Mouse (Mus musculus) CH12.LX (cell line): ENCODE data around the gene Kdr. TPM values are rescaled to one million over a fixed set of nuclear protein-coding genes. Genes with fewer than 3 reads are reported as not detected.

Experiments
- DNase-seq: peaks from one replicate; pipeline ENCODE4 v3.0.0-alpha.2; 2013; ENCODE audit errors: extremely low read depth
- H3K27ac ChIP-seq: 2 replicates; pipeline ENCODE4 v1.5.1; 2012; ENCODE audit warnings: low read depth, mild to moderate bottlenecking, control low read depth, moderate library complexity; ENCODE audit not compliant: insufficient read depth
- H3K27me3 ChIP-seq: replicated peaks from 2 replicates; pipeline ENCODE3; 2012; ENCODE audit warnings: inconsistent platforms
- H3K36me3 ChIP-seq, 2 experiments: replicated peaks in 1 of 2; 2 replicates each; pipeline versions ENCODE3 to v1.6.1; 2012; ENCODE audit warnings: inconsistent platforms in 1 of 2, low read length in 1 of 2, mild to moderate bottlenecking in 1 of 2, mixed read lengths in 1 of 2, moderate library complexity in 1 of 2; ENCODE audit not compliant: control insufficient read depth in 1 of 2, insufficient read depth in 1 of 2
- H3K4me1 ChIP-seq, 2 experiments: 2 replicates each; pipeline ENCODE4 v1.6.1; 2012; ENCODE audit warnings: inconsistent platforms in 1 of 2, moderate library complexity in 1 of 2; ENCODE audit not compliant: insufficient read depth in 2 of 2, control insufficient read depth in 1 of 2
- H3K4me2 ChIP-seq: 2 replicates; pipeline ENCODE4 v1.6.1; 2012; ENCODE audit warnings: low read depth, mild to moderate bottlenecking, control low read depth; ENCODE audit not compliant: poor library complexity, insufficient read depth, severe bottlenecking
- H3K4me3 ChIP-seq, 3 experiments: fragments of 150-350 bp in 1 of 3; sonication (generic) in 1 of 3; replicated peaks in 1 of 3; 2 replicates each; pipeline versions ENCODE3 to v1.5.1; 2011 to 2012; ENCODE audit warnings: low read depth in 2 of 3, low read length in 2 of 3, mild to moderate bottlenecking in 2 of 3, moderate library complexity in 2 of 3, control low read depth in 1 of 3, improper control_type of control experiment in 1 of 3, inconsistent platforms in 1 of 3, mixed read lengths in 1 of 3; ENCODE audit not compliant: poor library complexity in 1 of 3
- H3K79me2 ChIP-seq: replicated peaks from 2 replicates; pipeline ENCODE4 v1.6.1; 2012; ENCODE audit warnings: mild to moderate bottlenecking, moderate library complexity; ENCODE audit not compliant: control insufficient read depth, poor library complexity, insufficient read depth, severe bottlenecking; ENCODE audit errors: extremely low read depth
- H3K9ac ChIP-seq: 2 replicates; pipeline ENCODE4 v1.6.1; 2012; ENCODE audit warnings: low read depth, mild to moderate bottlenecking, control low read depth, moderate library complexity; ENCODE audit not compliant: insufficient read depth
- H3K9me3 ChIP-seq: replicated peaks from 2 replicates; pipeline ENCODE3; 2012; ENCODE audit warnings: low read length, inconsistent platforms, mixed read lengths
- BHLHE40 ChIP-seq: IDR thresholded peaks from 2 replicates; pipeline ENCODE4 v1.6.1; 2011; ENCODE audit warnings: mild to moderate bottlenecking, low read depth, low read length, improper control_type of control experiment
- CHD2 ChIP-seq: IDR thresholded peaks from 2 replicates; pipeline ENCODE4 v1.6.1; 2011; ENCODE audit warnings: low read length, improper control_type of control experiment
- CTCF ChIP-seq, 2 experiments: IDR thresholded peaks in 1 of 2; conservative IDR thresholded peaks in 1 of 2; 2 replicates each; pipeline ENCODE4 v1.5.1; 2011 to 2012; ENCODE audit warnings: low read depth in 2 of 2, low read length in 2 of 2, improper control_type of control experiment in 1 of 2, inconsistent platforms in 1 of 2, mild to moderate bottlenecking in 1 of 2, moderate library complexity in 1 of 2
- E2F4 ChIP-seq: IDR thresholded peaks from 2 replicates; pipeline ENCODE4 v1.6.1; 2011; ENCODE audit warnings: low read depth, low read length, improper control_type of control experiment; ENCODE audit not compliant: insufficient replicate concordance
- ELF1 ChIP-seq: IDR thresholded peaks from 2 replicates; pipeline ENCODE4 v1.6.1; 2014; ENCODE audit warnings: low read depth, mild to moderate bottlenecking, inconsistent platforms, low read length, improper control_type of control experiment
- EP300 ChIP-seq: IDR thresholded peaks from 2 replicates; pipeline ENCODE4 v1.6.1; 2011; ENCODE audit warnings: low read length, improper control_type of control experiment
- ETS1 ChIP-seq: conservative IDR thresholded peaks from 2 replicates; pipeline ENCODE4 v1.6.1; 2012; ENCODE audit warnings: low read depth, mild to moderate bottlenecking, inconsistent platforms, low read length, improper control_type of control experiment, moderate library complexity
- JUN ChIP-seq: IDR thresholded peaks from 2 replicates; pipeline ENCODE4 v1.6.1; 2011; ENCODE audit warnings: low read depth, mild to moderate bottlenecking, low read length, improper control_type of control experiment, moderate library complexity; ENCODE audit not compliant: insufficient read depth
- MAX ChIP-seq: IDR thresholded peaks from 2 replicates; pipeline ENCODE4 v1.6.1; 2011; ENCODE audit warnings: low read length, improper control_type of control experiment
- PAX5 ChIP-seq: IDR thresholded peaks from 2 replicates; pipeline ENCODE4 v1.6.1; 2012; ENCODE audit warnings: low read length, inconsistent platforms, mixed read lengths
- USF1 ChIP-seq: IDR thresholded peaks from 2 replicates; pipeline ENCODE4 v1.6.1; 2014; ENCODE audit warnings: low read depth, mild to moderate bottlenecking, inconsistent platforms, low read length, improper control_type of control experiment
- USF2 ChIP-seq: conservative IDR thresholded peaks from 2 replicates; pipeline ENCODE4 v1.6.1; 2011; ENCODE audit warnings: low read depth, low read length, improper control_type of control experiment
- ZC3H11A ChIP-seq: IDR thresholded peaks from 2 replicates; pipeline ENCODE4 v1.6.1; 2012; ENCODE audit warnings: low read depth, mild to moderate bottlenecking, inconsistent platforms, low read length, improper control_type of control experiment
- dilution Hi-C: fragments of 300-500 bp; cut with MboI; formaldehyde crosslinking; loops from 2 replicates; pipeline ENCODE4 v1.14.3; 2020; ENCODE audit warnings: low sequenced_read_pairs; ENCODE audit not compliant: extremely low pct_unique_long_range_greater_than_20kb, extremely low pct_ligation_motif_present
- in situ Hi-C: fragments of 300-500 bp; cut with MboI; formaldehyde crosslinking; loops from 3 replicates; pipeline ENCODE4 v1.14.3; 2019; ENCODE audit warnings: low sequenced_read_pairs, low pct_ligation_motif_present, low pct_unique_long_range_greater_than_20kb, mixed read lengths
- polyA plus RNA-seq: library from polyadenylated mRNA; unstranded; fragments of >175 nt; gene quantifications from 2 replicates; pipeline ENCODE4 v1.2.1, GENCODE M21; 2012; ENCODE audit warnings: low read depth; ENCODE audit not compliant: insufficient read length
- total RNA-seq, 2 experiments: library from RNA; depleted of rRNA; stranded (reverse); fragments of 300-350 nt in 1 of 2; fragments of >200 nt in 1 of 2; gene quantifications; 2 replicates each; pipeline ENCODE4 v1.2.3; 2012 to 2014

The Kdr gene
- total and polyA plus RNA-seq, 3 experiments = not detected

GRCm38 (mm10) chr5:75987530-75987929, 9.3 kb upstream of the Kdr start:
- Histone ChIP-seq H3K4me2 (no peak overlapping the region), H3K4me3 (no peak overlapping the region), H3K36me3 (no peaks in the 10 kb centered on the region), H3K4me1 (0 out of 4 replicates have a peak, but pooled peaks cover 0 to 2% of the 10 kb centered on the region in 2 experiments), H3K27ac (no peak overlapping the region), H3K9me3 (no peaks in the 10 kb centered on the region), H3K27me3 (no peaks in the 10 kb centered on the region), H3K79me2 (no peaks in the 10 kb centered on the region), H3K9ac (no peak overlapping the region)
- dilution Hi-C loops (no loop called here), in situ Hi-C loops (loop anchor here (25.0 kb wide), 1 partner anchor 100 kb away; no protein-coding TSS in a partner anchor)
- DNase-seq = no peak
- TF ChIP-seq EP300 (no peak), CHD2 (no peak), USF1 (no peak), JUN (no peak), CTCF (conservative IDR thresholded peaks at IDR 0.05 in 1 of 2, IDR thresholded peaks at IDR 0.05 in 1 of 2; ENCODE audit: low read depth in 2 of 2, low read length in 2 of 2) (no peak), ELF1 (no peak)

GRCm38 (mm10) chr5:75980521-75981311, 2.5 kb upstream of the Kdr start:
- Histone ChIP-seq H3K27ac (no peak overlapping the region), H3K9me3 (peaks cover 3% of the 10 kb centered on the region), H3K4me3 (no peak overlapping the region), H3K27me3 (no peaks in the 10 kb centered on the region), H3K79me2 (no peaks in the 10 kb centered on the region), H3K9ac (no peak overlapping the region), H3K36me3 (no peaks in the 10 kb centered on the region), H3K4me2 (no peak overlapping the region), H3K4me1 (peaks cover 0 to 5% of the 10 kb centered on the region in 2 experiments; a peak in 2 of 4 replicates)
- in situ Hi-C loops = loop anchor here (25.0 kb wide), 1 partner anchor 93 kb away; no protein-coding TSS in a partner anchor
- dilution Hi-C loops = no loop called here
- TF ChIP-seq MAX (peak; percentile 54), BHLHE40 (0 out of 2 replicates have a peak, but pooled peaks have one; percentile 18), ETS1 (no peak)
- peak; percentile 2 for DNase-seq

- Histone ChIP-seq H3K27me3 (no peaks in the 10 kb centered on the region), H3K9ac (no peak overlapping the region), H3K4me3 (no peak overlapping the region), H3K9me3 (peaks cover 3% of the 10 kb centered on the region), H3K36me3 (no peaks in the 10 kb centered on the region), H3K79me2 (no peaks in the 10 kb centered on the region), H3K4me2 (no peak overlapping the region)
- in situ Hi-C loops = loop anchor here (25.0 kb wide), 1 partner anchor 92 kb away; no protein-coding TSS in a partner anchor
- no peak for TF ChIP-seq CTCF (conservative IDR thresholded peaks at IDR 0.05 in 1 of 2, IDR thresholded peaks at IDR 0.05 in 1 of 2; ENCODE audit: low read depth in 2 of 2, low read length in 2 of 2)
- TF ChIP-seq JUN = no peak
- no peak for TF ChIP-seq PAX5
- no peak for TF ChIP-seq USF2
- TF ChIP-seq USF1 = no peak
- no peak for TF ChIP-seq ZC3H11A
- TF ChIP-seq E2F4 = no peak
- TF ChIP-seq, all 38 proteins: peak for 0
- H3K27ac ChIP-seq = no peak overlapping the region
- H3K4me1 ChIP-seq = peaks cover 0 to 5% of the 10 kb centered on the region in 2 experiments; a peak in 2 of 4 replicates
- dilution Hi-C loops = no loop called here
- DNase-seq = no peak
Observed at GRCm38 (mm10) chr5:75979108-75979507, 850 bp upstream of the Kdr start.
